Mouse (Mus musculus) myocyte (in vitro differentiated cells): Measurements from ENCODE around the gene Hspa14.

Experiments
- CEBPB ChIP-seq: IDR thresholded peaks from 2 replicates; pipeline ENCODE4 v1.6.1; 2011; ENCODE audit warnings: mild to moderate bottlenecking, moderate library complexity; ENCODE audit not compliant: poor library complexity, insufficient read depth, severe bottlenecking
- POLR2A ChIP-seq: IDR thresholded peaks from one replicate; pipeline ENCODE4 v1.6.1; 2011; ENCODE audit warnings: low read depth, mild to moderate bottlenecking, control low read depth, moderate library complexity; ENCODE audit not compliant: insufficient read length
- USF1 ChIP-seq: IDR thresholded peaks from one replicate; pipeline ENCODE4 v1.6.1; 2011; ENCODE audit warnings: low read depth, mild to moderate bottlenecking, control low read depth, moderate library complexity

- no peak for TF ChIP-seq POLR2A
- TF ChIP-seq USF1 = no peak
- TF ChIP-seq CEBPB = no peak
Observed at GRCm38 (mm10) chr2:3512076-3512475, 538 bp downstream of the Hspa14 start.
